Mouse (Mus musculus): ENCODE measurements around the gene H2-Aa. TPM values are rescaled to one million over a fixed set of nuclear protein-coding genes. Genes with fewer than 3 reads are reported as not detected.
A peak's percentile ranks its signal among the peaks of the same experiment; 100 is the strongest.

The H2-Aa gene
- polyA plus RNA-seq, 1 experiment from 2014 or later, result 1.4 TPM

DNA sequence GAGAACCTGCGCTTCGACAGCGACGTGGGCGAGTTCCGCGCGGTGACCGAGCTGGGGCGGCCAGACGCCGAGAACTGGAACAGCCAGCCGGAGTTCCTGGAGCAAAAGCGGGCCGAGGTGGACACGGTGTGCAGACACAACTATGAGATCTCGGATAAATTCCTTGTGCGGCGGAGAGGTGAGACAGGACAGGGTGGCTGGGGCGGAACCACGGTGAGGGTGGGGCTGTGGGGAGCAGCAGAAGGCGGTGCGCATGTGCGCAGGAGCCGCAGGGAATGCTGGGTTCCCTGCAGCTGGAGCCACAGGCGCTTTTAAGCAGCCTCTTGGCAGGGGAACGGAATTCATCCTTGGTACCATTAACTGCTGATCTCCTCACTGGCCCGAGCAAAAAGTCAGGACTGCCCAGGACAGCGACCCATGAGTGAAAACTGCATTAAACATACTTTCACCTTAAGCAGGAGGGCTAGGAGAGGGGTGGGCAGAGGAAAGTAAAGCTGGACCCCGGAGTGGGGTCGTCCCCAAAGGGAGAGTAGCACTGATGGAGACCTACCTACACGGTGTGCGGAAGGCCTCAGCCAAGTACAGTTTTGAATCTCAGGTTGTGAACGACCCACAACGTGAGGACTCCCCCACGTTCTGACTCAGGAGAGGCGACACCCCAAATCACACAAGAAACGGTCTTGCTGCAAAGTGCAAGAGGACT is 22.2 kb upstream of the H2-Aa start:
- Histone ChIP-seq H3K36me3 (no peaks in the 10 kb centered on the region), H3K4me3 (peak overlapping the region; percentile 71), H3K9me3 (no peaks in the 10 kb centered on the region), H3K4me2 (peak overlapping the region; percentile 71), H3K4me1 (peaks cover 5% of the 10 kb centered on the region; the same call in 1 of the 2 replicates), H3K9ac (peak overlapping the region; percentile 83), H3K27ac (replicated peaks) (peak overlapping the region; percentile 66; the same call in 1 of the 2 replicates), H3K27me3 (replicated peaks) (peaks cover 9% of the 10 kb centered on the region)
- no peak for ATAC-seq (ENCODE audit: extremely low read depth, insufficient number of reproducible peaks, low FRiP score, low TSS enrichment)
- WGBS, result 17% methylated on average over 38 of the region's 38 CpGs

DNA sequence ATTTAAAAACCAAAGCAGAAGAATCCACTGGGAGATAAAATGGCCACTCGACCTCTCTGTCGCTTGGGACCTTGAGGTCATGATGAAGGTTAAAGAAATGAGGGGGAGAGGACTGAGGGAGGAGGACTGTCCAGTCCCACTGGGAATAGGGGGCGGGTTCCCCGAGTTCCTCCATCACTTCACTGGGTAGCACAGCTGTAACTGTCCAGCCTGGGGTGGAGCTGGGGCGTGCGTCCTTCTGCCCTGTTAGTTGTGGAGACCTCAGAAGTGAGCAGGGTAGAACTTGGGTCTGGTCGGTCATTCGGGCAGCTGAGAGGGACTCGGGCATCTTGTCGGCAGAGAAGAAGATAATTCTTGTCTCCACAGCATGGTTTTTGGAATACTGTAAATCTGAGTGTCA is 21.6 kb upstream of the H2-Aa start:
- Histone ChIP-seq H3K27me3 (replicated peaks) (peaks cover 9% of the 10 kb centered on the region), H3K4me2 (peak overlapping the region; percentile 71), H3K4me3 (peak overlapping the region; percentile 71), H3K27ac (replicated peaks) (peak overlapping the region; percentile 66; the same call in 1 of the 2 replicates), H3K36me3 (no peaks in the 10 kb centered on the region), H3K9ac (peak overlapping the region; percentile 83), H3K9me3 (no peaks in the 10 kb centered on the region), H3K4me1 (peaks cover 5% of the 10 kb centered on the region; the same call in 1 of the 2 replicates)
- no peak for ATAC-seq (ENCODE audit: extremely low read depth, insufficient number of reproducible peaks, low FRiP score, low TSS enrichment)
- WGBS, result 22% methylated on average over 10 of the region's 10 CpGs

DNA sequence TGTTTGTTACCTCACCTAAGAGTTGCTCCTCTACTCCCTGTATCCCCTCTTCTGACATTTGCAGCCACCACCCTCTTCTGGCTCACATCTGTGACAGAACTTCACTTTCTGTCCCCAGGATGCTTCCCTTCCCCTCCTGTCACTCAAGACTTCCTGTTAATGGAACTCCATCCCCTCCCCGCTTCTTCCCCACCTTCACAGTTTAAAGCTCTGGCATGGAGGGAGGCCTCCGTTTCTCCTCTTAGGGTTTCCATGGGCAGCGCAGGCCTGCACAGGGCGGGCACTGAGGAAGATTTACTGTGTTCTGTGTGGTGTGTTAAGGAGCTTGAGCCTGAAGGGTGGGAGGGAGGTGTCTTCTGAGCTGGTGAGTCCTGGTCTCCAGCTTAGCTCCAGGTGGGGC is 20.5 kb upstream of the H2-Aa start:
- Histone ChIP-seq H3K9ac (no peak overlapping the region), H3K36me3 (no peaks in the 10 kb centered on the region), H3K9me3 (no peaks in the 10 kb centered on the region), H3K27me3 (replicated peaks) (peaks cover 9% of the 10 kb centered on the region; the same call in 1 of the 2 replicates), H3K4me3 (no peak overlapping the region), H3K27ac (replicated peaks) (no peak overlapping the region), H3K4me2 (no peak overlapping the region), H3K4me1 (peaks cover 5% of the 10 kb centered on the region; the same call in 1 of the 2 replicates)
- WGBS, result 78% methylated on average over 4 of the region's 4 CpGs
- no peak for ATAC-seq (ENCODE audit: extremely low read depth, insufficient number of reproducible peaks, low FRiP score, low TSS enrichment)

DNA sequence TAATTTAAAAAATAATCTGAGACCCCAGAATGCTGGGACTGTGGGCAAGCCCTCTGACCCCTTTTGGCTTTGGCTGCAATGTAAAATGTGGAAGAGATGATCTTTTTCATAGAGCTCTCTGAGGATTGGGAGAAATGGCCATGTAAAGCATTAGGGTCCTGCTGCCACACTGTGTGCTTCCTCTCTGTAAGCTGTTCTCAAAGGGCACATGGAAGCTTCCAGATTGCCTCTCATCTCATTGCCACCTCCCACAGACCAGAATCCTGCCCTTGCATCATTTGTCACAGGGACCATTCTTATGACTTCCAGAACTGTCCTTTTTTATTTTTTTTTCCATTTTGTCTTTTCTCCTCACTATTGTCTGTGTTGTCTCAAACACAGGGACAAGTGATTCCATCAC is 19.6 kb upstream of the H2-Aa start:
- Histone ChIP-seq H3K27ac (replicated peaks) (no peak overlapping the region), H3K4me1 (peaks cover 5% of the 10 kb centered on the region; the same call in 1 of the 2 replicates), H3K9ac (no peak overlapping the region), H3K4me2 (no peak overlapping the region), H3K36me3 (no peaks in the 10 kb centered on the region), H3K27me3 (replicated peaks) (peaks cover 9% of the 10 kb centered on the region; the same call in 1 of the 2 replicates), H3K4me3 (no peak overlapping the region), H3K9me3 (no peaks in the 10 kb centered on the region)
- no peak for ATAC-seq (ENCODE audit: extremely low read depth, insufficient number of reproducible peaks, low FRiP score, low TSS enrichment)

DNA sequence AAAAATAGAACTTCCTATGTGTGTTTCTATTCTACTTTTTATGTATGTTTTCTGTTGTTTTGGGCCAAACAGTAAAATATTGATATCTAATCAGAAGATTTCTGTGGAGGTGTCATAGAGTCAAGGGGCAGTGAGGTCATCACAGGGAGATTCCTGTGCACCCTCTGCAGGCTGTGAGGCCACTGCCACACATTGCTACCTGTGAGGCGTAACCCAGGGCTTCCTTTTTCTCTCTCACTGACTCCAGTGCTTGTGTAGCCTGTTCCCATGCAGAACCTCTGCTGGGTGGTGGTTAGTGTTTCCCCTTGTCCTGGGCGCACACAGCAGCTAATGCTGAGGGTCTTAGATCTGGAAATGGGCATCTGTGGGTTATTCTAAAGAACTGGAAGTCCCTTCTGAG is 18.8 kb upstream of the H2-Aa start:
- Histone ChIP-seq H3K9ac (no peak overlapping the region), H3K27ac (replicated peaks) (no peak overlapping the region), H3K27me3 (replicated peaks) (peaks cover 9% of the 10 kb centered on the region; the same call in 1 of the 2 replicates), H3K4me1 (peaks cover 5% of the 10 kb centered on the region; the same call in 1 of the 2 replicates), H3K9me3 (no peaks in the 10 kb centered on the region), H3K4me2 (no peak overlapping the region), H3K4me3 (no peak overlapping the region), H3K36me3 (no peaks in the 10 kb centered on the region)
- 69% methylated on average over 2 of the region's 2 CpGs for WGBS
- ATAC-seq (ENCODE audit: extremely low read depth, insufficient number of reproducible peaks, low FRiP score, low TSS enrichment), result no peak

DNA sequence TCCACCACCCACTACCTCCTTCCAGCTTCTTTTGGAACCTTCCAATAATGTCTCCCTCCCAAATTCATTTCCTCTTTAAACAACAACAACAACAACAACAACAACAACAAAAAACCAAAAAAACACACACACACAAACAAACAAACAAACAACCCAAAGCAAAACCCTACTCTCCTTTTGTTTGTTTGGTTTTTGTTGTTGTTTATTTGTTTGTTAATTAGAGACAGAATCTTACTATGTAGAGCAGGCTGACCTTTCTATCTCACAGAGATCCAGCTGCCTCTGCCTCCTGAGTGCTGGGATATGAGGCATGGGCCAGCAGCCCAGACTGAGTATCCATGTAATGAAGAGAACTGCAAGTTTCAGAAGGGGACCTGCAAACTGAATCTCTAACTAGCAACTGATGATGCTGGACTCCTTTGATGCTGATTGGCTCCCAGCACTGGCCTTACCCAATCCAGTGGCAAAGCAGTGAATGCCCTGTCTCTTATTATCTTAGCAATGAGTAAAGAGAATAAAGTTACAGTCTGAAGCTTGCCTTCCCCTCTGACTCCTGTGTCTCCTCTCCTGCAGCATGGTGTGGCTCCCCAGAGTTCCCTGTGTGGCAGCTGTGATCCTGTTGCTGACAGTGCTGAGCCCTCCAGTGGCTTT is 17.9 kb upstream of the H2-Aa start, which contains the start of gene H2-Eb1:
Gene H2-Eb1 (plus strand): TSS at position 488 of the 651 bp plus-strand sequence.
- no peaks in the 10 kb centered on the region for H3K9me3 ChIP-seq
- H3K27me3 ChIP-seq (replicated peaks), result peaks cover 9% of the 10 kb centered on the region; the same call in 1 of the 2 replicates
- H3K9ac ChIP-seq, result no peak within 1 kb of the TSS
- no peak within 1 kb of the TSS for H3K27ac ChIP-seq (replicated peaks)
- no peak within 1 kb of the TSS for H3K4me3 ChIP-seq
- peaks cover 5% of the 10 kb centered on the region; the same call in 1 of the 2 replicates for H3K4me1 ChIP-seq
- H3K36me3 ChIP-seq, result no peaks in the 10 kb centered on the region
- no peak within 1 kb of the TSS for H3K4me2 ChIP-seq
- ATAC-seq (ENCODE audit: extremely low read depth, insufficient number of reproducible peaks, low FRiP score, low TSS enrichment), result no peak

DNA sequence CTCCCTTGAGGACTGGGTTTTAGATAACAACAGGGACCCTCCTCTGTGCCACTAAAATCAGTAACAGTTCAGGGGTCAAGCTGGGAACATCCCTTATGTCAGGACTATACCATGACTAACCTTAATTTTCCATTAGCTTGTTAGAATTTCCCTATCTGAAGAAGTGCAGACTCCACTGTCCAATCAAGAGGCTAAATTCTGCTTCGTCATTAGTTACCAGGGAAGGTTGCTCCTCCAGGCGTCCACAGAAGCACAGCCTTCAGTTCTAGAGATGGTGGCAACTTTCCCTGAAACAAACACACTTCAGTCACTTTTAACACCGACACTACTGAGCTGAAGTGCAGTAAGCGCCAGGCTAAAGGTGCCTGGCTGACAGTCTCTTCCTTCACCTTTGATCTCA is 17.1 kb upstream of the H2-Aa start:
- 20% methylated on average over 4 of the region's 4 CpGs for WGBS
- Histone ChIP-seq H3K4me2 (no peak overlapping the region), H3K9ac (no peak overlapping the region), H3K36me3 (no peaks in the 10 kb centered on the region), H3K27me3 (replicated peaks) (peaks cover 9% of the 10 kb centered on the region; the same call in 1 of the 2 replicates), H3K4me1 (0 out of 2 replicates have a peak, but pooled peaks cover 2% of the 10 kb centered on the region), H3K9me3 (no peaks in the 10 kb centered on the region), H3K4me3 (no peak overlapping the region), H3K27ac (replicated peaks) (no peak overlapping the region)
- ATAC-seq (ENCODE audit: extremely low read depth, insufficient number of reproducible peaks, low FRiP score, low TSS enrichment), result no peak

DNA sequence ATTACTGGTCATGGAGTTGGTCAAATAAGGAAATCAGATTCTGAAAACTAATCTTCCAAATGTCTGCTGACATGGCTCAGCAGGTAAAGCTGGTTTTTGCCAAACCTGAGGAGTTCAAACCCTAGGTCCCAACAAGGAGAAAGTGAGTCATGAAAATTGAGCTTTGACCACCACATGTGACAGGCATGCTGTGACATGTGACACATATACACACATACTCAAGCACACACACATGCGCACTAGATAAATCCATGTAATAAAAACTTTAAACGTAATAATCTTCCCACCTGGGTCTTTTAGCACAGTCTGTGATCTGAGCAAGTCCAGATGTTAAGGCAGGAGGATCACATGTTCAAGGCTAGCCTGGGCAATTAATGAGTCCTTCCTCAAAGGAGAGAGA is 16.2 kb upstream of the H2-Aa start:
- H3K9me3 ChIP-seq, result no peaks in the 10 kb centered on the region
- H3K9ac ChIP-seq, result no peak overlapping the region
- 77% methylated on average over 2 of the region's 2 CpGs for WGBS
- H3K4me3 ChIP-seq, result no peak overlapping the region
- H3K27ac ChIP-seq (replicated peaks), result no peak overlapping the region
- H3K4me1 ChIP-seq, result no peaks in the 10 kb centered on the region
- ATAC-seq (ENCODE audit: extremely low read depth, insufficient number of reproducible peaks, low FRiP score, low TSS enrichment), result no peak
- H3K36me3 ChIP-seq, result no peaks in the 10 kb centered on the region
- peaks cover 9% of the 10 kb centered on the region; the same call in 1 of the 2 replicates for H3K27me3 ChIP-seq (replicated peaks)
- no peak overlapping the region for H3K4me2 ChIP-seq

DNA sequence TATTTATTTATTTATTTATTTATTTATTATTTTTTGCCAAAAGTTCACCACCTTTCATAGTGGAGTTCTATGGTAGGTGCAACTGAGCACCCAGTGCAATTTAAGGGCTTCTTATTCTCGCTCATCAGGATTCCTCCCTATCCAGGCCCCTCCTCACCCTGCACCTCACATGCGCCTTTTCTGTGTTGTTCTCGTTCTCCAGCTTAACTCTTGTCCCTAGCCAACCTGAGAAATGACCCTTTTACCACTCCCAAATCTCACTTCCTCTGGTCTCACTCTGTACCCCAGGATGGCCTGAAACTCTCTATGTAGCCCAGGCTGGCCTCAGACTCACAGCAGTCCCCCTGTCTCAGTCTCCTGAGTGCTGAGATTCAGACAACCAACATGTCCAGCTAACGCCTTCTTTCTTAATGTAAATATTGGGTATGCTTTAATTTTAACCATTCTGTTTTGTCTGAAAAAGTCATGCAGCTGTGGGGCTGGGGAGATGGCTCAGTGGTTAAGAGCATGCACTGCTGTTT is 14.1 kb upstream of the H2-Aa start:
- no peak for ATAC-seq (ENCODE audit: extremely low read depth, insufficient number of reproducible peaks, low FRiP score, low TSS enrichment)
- H3K36me3 ChIP-seq, result no peaks in the 10 kb centered on the region
- H3K9me3 ChIP-seq, result no peaks in the 10 kb centered on the region
- H3K4me3 ChIP-seq, result no peak overlapping the region
- 83% methylated on average over 4 of the region's 4 CpGs for WGBS
- no peak overlapping the region for H3K4me2 ChIP-seq
- H3K9ac ChIP-seq, result no peak overlapping the region
- peaks cover 14% of the 10 kb centered on the region for H3K27me3 ChIP-seq (replicated peaks)
- no peak overlapping the region for H3K27ac ChIP-seq (replicated peaks)
- no peaks in the 10 kb centered on the region for H3K4me1 ChIP-seq

DNA sequence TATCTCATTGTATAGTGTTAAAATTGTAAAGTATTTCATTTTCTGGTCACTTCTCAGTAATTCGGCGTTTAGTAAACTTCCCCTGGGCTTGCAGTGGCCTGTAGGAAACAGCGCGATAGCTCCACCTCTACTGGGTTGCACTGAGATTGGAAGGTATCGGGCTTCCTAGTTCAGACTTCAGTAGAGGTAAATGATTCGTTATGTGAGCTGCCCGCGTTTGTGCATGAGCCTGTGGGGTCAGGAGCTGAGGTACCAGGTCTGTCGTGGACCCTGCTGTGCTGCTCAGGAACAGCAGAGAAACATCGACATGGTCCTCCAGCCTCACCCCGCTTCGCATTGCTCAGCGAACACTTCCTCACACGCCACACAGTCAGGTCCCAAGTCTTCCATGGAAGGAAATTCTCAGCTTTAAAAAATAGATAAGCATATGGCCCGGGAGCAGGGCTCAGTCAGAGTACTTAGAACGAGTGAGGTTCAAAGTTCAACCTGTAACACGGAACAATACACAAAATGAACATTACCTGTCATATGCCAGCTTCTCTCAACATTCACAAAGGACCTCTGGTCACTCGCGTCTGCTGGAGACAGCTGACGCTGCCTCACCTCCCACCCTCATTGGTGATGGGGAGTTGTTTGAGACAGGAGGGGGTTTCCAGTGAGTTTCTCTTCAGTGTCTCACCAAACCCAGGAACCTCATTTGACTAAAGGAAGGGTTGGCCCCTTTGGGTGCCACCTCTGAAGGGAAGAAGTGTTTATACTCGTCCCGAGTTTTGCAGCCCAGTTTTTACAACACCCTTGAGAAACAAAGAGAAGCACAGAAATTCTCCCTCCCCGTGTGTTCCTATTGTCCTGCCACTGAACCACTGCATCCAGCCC is 13.3 kb upstream of the H2-Aa start:
- Histone ChIP-seq H3K9me3 (no peaks in the 10 kb centered on the region), H3K4me1 (peaks cover under 1% of the 10 kb centered on the region; the same call in 1 of the 2 replicates), H3K4me2 (no peak overlapping the region), H3K27ac (replicated peaks) (no peak overlapping the region), H3K36me3 (no peaks in the 10 kb centered on the region), H3K4me3 (no peak overlapping the region), H3K27me3 (replicated peaks) (peaks cover 18% of the 10 kb centered on the region), H3K9ac (no peak overlapping the region)
- 68% methylated on average over 23 of the region's 23 CpGs for WGBS
- no peak for ATAC-seq (ENCODE audit: extremely low read depth, insufficient number of reproducible peaks, low FRiP score, low TSS enrichment)

DNA sequence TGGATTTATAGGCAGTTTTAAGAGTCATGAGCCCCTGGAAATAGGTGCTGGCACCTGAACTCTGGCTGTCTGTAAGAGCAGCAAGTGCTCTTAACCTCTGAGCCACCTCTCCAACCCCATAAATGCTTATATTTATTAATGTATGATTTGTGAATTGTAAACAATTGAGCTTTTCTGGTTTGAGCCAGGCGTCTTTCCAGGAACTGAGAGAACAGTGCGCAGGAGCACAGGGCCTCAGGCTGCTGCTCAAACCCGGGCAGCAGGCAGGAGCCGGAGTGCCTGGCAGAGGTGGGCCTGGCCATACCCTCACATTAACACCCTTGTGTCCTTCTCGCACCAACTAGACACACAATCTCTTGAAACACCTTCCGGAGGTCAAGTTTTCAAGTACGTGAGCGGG is 12.4 kb upstream of the H2-Aa start:
- Histone ChIP-seq H3K9ac (no peak overlapping the region), H3K9me3 (no peaks in the 10 kb centered on the region), H3K4me1 (peaks cover 3% of the 10 kb centered on the region; the same call in 1 of the 2 replicates), H3K4me2 (no peak overlapping the region), H3K27ac (replicated peaks) (no peak overlapping the region), H3K4me3 (no peak overlapping the region), H3K36me3 (no peaks in the 10 kb centered on the region), H3K27me3 (replicated peaks) (peaks cover 21% of the 10 kb centered on the region)
- no peak for ATAC-seq (ENCODE audit: extremely low read depth, insufficient number of reproducible peaks, low FRiP score, low TSS enrichment)
- WGBS, result 81% methylated on average over 8 of the region's 8 CpGs

Measured in heart, embryonic 13.5 days (tissue).